Mouse (Mus musculus) R1 (cell line): ENCODE data around the gene Rhoj.

Source experiments
- DNase-seq: peaks from one replicate; pipeline ENCODE4 v3.0.0-alpha.2; 2018; ENCODE audit warnings: low read depth, low spot score

The Rhoj gene

DNA sequence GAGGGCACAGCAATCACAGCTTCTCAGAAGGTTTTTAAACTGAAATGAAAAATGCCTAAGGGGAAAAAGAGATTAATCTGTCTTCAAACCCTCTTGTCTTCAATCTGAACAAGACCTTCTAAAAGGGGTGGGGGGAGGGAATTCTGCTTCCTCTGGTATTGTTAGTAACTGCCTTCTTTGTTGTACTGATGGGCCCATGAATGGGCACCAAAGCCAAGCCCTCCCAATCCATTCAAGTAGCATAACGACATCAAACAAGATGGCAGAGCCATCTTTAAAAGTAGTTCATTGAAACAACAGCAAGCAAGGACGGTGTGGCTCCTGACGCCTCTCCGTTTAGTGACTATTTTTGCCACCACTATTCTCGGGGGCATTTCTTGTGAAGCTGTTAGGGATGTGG is 42.6 kb downstream of the Rhoj start:
- no peak for DNase-seq

DNA sequence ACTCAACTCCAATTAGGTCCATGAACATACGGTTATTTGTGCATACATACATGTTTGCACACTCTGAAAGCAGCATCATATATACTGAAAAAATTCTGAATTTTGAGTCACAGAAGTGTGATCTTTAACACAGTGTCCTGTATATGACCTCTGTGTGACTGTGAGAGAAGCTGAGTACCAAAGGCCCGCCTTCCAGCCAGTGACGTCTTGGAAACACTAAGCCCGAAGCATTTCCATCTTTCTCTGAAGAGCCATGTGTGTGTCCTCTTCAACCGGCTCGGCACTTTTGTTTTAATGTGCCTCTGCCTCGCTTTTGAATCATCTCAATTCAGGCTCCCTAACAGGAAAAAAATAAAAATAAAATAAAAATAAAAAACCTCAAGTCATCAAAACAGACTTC is 43.7 kb downstream of the Rhoj start:
- DNase-seq = no peak

DNA sequence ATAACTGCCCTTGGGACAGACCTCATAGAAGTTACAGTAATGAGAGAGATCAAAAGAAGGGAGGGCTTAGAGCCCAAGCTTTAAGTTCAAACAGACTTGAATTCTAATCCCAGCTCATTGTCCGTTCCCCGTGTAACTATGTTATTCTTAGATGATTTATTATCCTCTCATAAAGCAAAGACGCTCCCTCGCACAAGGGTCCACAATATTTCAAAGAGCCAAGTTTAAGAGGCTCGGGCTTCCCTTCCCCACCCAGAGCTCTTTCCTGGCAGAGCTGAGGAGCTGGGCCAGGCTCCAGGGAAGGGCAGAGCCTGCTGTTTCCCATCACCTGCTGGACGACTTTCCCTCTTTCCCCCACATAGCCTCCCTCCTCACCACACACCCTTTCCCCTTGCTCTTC is 44.3 kb downstream of the Rhoj start:
- no peak for DNase-seq

DNA sequence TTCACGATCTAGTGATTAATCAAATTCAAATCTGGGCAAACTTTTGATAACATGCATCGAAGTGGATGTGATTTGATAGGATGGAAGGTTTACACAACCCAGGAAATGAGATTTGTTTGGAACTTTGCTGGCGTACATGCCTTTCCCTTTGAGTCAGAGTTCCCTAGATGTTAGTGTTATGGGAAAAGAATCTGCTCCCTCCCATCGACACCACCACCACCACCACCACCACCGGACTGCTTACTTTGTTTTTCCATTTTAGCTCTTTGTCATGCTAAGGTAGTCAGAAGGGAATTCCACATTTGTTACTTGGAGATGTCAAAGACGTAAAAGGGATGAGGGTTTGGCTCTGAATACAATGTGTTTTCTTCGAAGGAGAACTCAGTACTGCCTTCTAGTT is 46.2 kb downstream of the Rhoj start:
- peak; percentile 37 for DNase-seq

DNA sequence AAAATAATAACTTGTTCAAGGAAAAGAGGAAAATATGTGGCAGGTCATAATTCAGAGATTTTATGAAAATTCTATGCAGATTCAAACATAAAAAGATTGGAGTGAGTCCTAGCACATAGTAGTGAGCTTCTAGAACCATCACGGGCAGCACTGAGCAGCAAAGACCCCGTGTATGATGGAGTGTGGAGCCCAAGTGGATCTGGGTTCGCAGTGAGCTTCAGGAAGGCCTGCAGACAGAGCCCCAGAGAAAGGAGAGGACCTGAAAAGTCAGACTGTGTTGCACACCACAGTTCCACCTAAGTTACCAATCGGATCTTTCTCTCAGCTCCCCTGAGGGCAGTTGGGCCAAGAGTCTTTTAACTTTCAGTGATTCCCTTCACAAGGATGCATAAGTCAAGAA is 49.7 kb downstream of the Rhoj start:
- DNase-seq = no peak

DNA sequence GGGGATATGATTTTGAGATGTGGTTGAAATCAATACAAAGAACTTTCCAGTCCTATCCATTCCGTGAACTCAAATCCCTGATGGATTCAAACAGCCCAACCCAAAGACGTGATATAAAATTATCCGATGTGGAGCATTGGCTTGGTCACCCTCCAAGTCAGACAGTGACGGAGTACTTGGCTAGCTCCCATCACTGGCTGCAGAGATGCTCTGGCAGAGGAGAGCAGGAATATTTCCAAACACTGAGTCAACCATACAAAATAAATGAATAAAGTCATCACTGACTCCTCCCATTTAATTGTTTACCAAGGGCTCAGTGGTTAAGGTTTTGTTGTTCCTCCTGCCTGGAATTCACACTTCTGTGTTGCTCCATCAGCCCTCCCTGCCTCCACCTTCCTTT is 50.6 kb downstream of the Rhoj start:
- no peak for DNase-seq

DNA sequence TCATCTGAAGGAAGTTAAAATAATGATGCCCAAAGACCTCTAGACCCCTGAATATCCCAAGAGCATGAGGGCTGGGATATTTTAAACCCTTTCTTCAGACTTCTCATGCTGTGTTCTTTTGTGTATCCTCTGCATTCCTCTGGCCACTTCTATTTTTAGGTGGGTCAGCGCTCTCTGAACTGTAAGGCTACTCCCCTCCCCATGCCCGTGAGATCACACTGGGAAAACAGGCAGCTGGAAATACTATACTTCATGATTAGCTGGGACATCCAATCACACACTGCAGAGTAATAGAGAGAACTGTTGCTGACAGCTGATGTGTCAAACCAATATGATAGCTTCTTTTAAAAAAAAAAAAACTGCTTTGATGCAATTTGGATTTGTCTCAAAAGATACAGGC is 51.4 kb downstream of the Rhoj start:
- DNase-seq = no peak

DNA sequence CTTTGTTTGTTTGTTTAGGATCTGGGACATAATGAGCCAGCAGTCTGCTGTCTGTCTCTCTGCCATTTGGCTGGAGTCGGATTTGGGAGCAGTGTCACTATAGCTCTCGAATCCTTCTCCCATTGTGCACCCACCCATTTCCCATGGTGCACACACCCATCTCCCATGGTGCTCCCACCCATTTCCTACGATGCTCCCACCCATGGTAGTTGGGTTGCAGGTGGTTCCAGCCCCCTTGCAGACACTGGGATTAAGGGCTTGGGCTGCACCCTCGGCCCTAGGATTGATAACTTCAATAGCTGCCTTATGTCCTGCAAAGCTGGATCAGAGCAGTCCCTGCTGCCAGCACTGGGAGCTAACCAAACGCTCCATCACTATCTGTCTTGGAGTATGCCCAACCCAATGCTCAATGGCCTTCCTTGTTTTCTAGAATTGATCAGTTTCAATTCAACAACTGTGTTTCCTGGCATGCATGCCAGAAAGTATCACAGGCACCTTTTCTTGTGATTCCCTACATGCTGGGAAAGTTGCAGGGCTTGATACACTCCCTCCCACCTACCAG is 51.9 kb downstream of the Rhoj start:
- no peak for DNase-seq

DNA sequence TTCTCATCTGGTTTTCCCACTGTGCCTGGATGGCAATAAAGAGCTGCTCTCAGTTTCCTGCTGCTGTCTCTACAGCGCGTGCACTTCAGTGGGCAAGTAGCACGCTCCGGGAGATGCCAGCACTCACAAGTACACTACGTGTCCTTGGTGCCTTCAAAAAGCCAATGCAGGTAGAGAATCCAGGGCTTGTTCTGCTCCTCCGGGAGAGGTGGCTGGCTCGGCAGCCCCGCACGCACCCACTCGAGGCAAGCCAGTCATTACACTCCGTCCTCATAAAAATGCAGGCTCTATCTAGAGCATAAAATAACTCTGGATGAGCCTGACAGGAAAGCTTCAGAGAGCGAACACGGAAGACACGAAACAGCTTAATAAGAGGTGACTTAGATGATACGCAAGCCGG is 54.3 kb downstream of the Rhoj start:
- no peak for DNase-seq

DNA sequence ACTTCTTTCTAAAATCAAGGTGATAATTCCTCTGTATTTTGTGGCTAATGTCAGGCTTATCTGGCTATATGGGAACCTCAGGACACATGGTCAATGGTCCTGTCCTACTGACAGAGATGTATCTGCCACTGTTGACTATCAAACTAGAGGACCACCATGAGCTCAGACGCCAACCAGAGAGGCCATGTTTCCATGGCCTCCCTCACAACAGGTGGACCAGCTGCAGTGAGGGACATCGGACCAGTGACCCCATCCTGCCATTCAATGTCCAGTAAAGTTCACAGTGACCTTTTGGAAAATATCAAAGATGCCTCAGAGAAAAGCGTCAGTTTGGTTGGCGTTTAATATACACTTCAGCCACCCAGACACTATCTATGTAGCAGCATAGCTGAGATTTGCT is 56.3 kb downstream of the Rhoj start:
- DNase-seq = no peak

DNA sequence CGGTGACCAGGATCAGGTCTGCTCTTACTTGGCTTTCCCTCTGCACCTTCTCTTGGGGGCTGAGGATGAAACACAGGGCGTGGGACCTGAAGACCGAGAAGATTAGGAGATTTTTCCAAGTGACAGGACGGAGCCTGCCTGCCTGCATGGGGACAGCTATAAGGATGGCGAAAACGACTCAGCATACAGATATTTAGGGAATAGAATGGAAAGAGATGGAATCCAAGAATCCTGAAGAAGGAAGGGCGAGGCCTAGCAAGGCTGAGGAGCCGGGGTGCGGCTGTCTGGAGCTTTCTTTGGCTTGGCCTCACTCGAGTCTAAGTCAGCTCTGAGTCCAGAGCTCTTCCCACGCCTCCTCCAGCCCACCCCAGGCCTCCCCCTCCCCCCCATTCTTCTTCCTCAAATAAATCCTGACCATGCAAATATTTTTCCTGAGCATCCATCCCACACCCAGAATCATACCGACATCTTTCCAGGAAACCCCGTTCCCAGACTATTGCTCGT is 57.6 kb downstream of the Rhoj start:
- no peak for DNase-seq

DNA sequence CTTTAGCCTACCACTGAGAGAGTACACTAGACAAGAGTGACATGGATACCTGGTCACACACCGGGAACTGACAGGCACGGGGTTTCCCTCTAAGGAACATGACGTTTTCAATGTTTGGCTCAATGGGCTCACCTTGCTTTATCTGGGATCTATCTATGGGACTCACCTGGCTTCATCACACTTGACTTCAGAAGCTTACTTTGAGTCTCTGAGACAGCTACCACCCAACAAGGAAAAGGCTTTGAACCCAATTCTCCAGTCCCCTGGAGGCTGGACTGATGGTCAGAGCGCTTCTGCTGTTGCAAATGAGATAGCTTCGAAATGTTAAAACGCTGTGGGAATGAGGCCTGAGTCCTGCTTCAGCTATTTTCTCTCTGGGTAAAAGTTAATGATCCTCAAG is 59.2 kb downstream of the Rhoj start:
- DNase-seq = no peak

DNA sequence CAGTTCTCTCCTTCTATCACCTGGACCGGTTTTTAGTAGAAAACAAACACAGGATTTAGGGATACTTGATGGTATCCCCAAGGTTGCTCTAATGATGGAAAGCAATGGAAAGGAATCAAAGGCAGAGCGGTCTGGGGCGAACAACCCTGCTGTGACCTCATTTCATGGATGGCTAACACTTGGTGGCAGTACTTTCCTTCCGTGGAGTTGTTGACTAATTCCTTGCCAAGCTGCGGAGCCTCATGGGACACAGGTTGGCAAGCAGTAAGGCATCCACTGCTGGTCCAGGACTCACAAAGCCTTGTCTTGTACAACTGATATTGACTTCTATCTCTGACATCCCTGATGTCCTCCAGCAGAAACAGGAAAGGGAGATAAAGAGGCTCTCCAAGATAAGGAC is 60.4 kb downstream of the Rhoj start:
- DNase-seq = no peak

DNA sequence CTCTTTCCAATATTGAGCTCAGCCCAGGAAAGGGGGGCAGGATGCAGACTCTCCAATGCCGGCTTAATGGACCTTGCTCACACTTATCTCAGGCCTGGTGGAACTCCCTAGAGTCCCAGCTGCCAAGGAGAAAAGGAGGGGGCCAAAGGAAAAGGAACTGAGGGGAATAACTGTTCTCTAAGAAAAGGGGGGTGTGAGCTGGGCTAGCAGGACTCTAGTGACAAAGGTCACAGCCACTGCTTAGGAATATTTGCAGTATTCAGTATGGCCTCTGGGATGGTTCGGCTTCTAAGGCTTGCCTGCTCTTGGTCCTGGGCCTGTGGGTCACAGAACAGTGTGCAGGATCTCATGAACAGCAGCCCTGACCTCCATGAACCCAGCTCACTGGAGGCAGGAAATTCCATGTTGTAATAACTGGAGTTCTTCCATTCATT is 61.3 kb downstream of the Rhoj start:
- DNase-seq = no peak

DNA sequence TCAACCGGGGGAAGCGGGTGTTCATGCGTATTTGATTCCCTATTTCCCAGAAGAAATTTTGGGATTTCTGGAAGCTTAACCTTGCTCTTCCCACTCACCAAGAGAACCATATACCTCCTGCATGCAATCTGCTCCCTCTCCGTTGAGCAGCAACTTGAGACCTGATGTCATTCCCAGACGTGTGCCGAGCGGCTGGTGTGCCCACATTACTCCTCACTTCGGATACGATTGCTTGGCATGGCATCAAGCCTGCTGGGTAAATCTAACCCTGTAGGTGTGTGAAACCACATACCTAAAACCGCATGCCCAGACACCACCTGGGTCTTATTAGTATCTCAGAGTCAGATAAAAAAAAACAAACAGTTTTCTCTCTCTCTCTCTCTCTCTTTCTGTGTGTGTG is 66.3 kb downstream of the Rhoj start:
- no peak for DNase-seq

DNA sequence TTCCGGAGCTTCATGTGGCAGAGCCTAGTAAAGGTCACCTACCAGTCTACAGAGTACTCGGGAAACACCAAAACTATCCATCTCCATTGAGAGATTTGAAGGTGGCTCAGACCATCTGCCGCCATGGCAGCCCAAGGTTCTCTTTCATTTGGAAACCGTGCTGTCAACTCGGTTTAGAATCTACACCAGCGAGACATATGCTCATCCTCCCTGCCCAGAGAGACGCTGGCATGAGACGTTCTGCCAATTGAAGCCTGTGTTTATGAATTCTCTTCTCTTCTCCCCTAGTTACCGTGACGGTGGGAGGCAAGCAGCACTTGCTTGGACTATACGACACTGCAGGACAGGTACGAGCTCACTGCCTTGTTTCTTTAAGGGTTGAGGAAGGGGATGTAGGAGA is 66.9 kb downstream of the Rhoj start:
- no peak for DNase-seq

DNA sequence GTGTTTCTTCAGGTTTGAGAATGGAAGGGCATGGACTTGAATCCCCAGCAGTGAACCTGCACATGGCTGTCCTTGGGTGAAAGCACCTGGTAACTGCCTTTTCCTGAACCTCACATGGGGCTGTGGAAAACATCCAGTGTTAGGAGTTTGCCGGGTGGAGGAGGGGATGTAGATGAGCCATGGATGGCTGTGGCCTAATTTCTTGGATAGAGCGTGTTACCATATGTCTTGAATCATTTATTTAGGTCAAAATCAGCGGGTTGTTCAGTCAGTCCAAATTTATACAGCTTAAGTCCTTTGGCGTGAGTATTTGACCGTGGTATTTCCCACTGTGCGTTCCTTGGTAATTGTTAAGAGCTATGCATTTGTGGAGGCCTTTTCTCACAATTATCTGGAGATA is 68.0 kb downstream of the Rhoj start:
- no peak for DNase-seq

DNA sequence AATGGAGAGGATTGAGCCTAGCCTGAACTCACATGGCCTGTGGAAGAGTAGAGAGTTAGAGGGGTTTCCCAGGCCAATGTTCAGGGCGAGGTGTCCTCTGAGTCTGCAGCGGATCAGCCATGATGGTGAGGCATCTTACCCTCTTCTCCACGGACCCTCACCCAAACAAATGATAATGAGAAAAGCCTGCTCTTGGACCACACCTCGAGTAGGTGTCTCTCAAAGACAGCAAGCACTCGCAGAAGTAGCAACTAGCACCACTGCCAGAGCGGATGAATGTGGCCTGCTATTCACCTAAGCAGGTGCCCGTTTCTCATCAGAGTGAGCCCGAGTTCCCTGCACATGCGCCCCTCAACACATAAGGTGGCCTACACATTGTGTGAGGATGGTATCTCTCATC is 78.6 kb downstream of the Rhoj start:
- DNase-seq = no peak

DNA sequence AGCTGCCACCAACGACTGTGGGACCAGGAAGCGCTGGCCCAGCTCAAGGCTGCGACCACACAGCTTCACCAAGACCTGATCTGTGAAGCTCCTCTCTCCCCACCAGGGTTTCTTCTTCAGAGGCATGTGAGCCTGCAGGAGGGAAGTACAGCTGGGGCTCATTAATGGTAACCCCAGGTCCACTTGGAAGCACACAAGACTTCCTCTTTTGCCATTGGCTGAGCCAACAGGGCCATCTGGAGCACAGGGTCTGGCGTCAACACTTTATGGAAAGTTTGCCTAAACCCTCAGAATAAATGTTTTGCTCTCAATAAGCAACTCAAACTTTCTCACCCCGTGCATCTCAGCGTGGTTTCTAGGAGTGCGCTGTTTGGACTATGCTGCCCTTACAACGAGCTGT is 79.0 kb downstream of the Rhoj start:
- no peak for DNase-seq

DNA sequence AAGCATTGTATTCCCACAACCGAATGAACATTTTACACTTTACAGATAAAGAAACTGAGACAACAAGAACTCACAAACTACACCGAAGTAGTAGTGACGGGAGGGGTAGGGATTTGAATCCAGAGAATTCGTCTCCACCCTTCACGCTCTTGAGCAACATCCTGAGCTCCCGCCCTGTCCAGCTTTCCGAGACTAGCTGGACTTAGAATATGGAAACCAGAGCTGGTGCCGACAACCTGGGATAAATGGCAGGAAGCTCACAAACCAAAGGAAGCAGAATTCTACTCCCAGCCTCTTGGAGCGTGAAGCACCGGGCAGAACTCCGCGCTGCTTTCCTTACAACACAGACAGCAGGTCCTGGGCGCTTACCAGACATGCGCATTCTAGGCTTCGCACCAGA is 79.7 kb downstream of the Rhoj start:
- no peak for DNase-seq

DNA sequence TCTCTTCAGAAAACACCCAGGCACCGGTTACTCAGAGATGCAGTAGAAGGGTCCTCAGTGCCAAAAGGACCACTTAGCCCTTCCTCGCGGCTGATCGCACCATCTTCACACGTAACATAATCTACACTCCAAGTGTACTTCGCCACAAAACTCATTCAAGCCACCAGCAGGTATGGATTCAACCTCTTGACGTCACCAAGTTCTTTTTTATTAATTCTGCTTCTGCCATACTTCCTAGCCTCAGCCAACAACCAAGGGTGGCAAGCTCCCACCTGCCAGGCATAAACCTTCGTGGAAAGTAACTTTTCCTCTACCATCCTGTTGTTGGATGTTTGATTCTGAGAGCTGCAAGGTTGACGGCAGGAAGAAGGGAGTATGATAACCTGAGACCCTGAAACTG is 80.4 kb downstream of the Rhoj start:
- no peak for DNase-seq

DNA sequence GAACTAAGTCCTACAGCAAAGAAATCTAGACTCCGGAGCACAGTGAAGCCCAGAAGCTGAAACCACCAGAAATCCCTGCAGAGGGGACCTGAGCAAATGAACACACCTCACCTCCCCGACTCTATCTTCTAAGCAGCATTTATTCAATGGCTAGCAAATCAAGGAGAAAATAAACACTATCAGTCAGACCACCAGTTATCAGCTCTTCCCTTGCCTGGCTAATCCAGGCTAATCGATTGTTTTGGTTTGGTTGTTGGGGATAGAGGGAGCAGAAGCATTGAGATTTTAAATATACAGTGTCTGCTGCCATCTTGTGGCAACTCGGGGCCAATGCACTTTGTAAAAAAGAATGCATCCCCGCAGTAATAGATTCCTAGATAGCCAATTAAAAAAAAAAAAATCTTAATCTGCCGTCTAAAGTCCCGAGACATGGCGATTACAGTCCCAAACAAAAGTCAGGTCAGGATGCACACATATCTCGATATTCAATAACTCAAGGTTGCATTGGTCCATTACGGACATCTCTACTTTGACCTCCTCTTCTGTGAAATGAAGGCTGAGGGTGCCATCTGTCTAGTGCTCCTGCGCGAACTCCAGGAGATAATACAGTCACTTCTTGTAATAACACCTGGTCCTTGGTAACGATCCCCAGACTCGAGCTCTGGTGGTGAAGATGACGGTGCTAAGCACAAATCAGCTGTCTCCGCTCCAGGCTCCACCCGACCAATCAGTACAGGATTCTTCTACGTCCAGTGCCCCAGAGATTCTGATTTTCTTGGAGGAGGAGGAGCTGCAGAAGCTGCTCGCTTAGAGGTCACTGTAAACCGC is 81.4 kb downstream of the Rhoj start:
- peak; percentile 69 for DNase-seq

DNA sequence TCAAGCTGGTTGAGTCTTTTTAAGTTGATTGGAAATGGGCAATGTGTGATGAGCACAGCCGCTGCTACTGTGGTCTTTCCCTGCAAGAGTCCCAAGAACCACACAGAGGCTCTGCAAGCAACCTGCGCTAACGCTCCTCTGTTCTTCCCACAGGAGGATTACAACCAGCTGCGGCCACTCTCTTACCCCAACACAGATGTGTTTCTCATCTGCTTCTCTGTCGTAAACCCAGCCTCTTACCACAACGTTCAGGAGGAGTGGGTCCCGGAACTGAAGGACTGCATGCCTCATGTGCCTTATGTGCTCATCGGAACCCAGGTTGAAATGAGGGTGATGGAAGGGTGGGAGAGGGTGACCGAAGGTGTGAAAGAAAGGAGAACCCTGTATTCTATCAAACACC is 83.4 kb downstream of the Rhoj start:
- DNase-seq = no peak
